Mouse (Mus musculus): ENCODE results near the gene Pcbp4. TPM values are rescaled to one million over a fixed set of nuclear protein-coding genes. Genes with fewer than 3 reads are reported as not detected.
A peak's percentile ranks its signal among the peaks of the same experiment; 100 is the strongest.

Pcbp4 gene
- polyA plus RNA-seq, 1 experiment from 2014 or later = 7.4 TPM

- Histone ChIP-seq H3K9me3 (replicated peaks) (no peaks in the 10 kb centered on the region), H3K36me3 (replicated peaks) (no peaks in the 10 kb centered on the region), H3K4me3 (replicated peaks) (no peak overlapping the region), H3K27ac (replicated peaks) (no peak overlapping the region), H3K4me2 (no peak overlapping the region), H3K27me3 (no peaks in the 10 kb centered on the region), H3K4me1 (replicated peaks) (peaks cover 47% of the 10 kb centered on the region), H3K9ac (no peak overlapping the region)
- WGBS (ENCODE audit: insufficient replicate concordance) = 4% methylated on average over 6 of the region's 6 CpGs
- no peak for ATAC-seq (ENCODE audit: insufficient read depth)
Observed at GRCm38 (mm10) chr9:106474456-106474855, 21.4 kb downstream of the Pcbp4 start.

DNA sequence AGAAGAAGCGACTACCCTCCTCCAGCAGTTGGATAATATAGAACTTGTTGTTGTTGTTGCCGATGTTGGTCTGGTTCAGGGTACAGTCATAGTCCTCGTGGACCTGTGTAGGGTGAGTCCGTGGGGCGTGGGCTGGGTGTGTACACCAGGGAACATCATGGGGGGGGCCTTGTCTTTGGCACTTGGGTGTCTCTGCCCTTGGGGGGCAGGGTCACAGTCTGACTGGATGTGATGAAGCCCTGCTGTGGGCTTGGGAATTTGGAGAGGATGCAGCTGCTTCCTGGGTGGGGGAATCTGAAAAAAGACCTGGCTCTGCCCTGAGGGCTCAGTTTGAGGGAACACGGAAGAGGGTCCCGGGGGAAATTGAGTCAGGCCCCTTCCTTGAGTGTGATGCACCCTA lies 22.0 kb downstream of the Pcbp4 start:
- H3K9ac ChIP-seq = no peak overlapping the region
- ATAC-seq (ENCODE audit: insufficient read depth) = no peak

GRCm38 (mm10) chr9:106475663-106476001 lies 22.5 kb downstream of the Pcbp4 start, which contains the start of gene Rrp9:
Gene Rrp9, plus strand, starts transcription at chr9:106475963.
- Histone ChIP-seq H3K9ac (no peak within 1 kb of the TSS), H3K4me2 (peak within 1 kb of the TSS; percentile 96), H3K27ac (replicated peaks) (peak within 1 kb of the TSS; percentile 14; the same call in 1 of the 2 replicates), H3K4me1 (replicated peaks) (peaks cover 43% of the 10 kb centered on the region), H3K9me3 (replicated peaks) (no peaks in the 10 kb centered on the region), H3K36me3 (replicated peaks) (peaks cover 5% of the 10 kb centered on the region; the same call in 1 of the 2 replicates), H3K27me3 (no peaks in the 10 kb centered on the region), H3K4me3 (replicated peaks) (peak within 1 kb of the TSS; percentile 68)
- no peak for ATAC-seq (ENCODE audit: insufficient read depth)
- 62% methylated on average over 10 of the region's 10 CpGs for WGBS (ENCODE audit: insufficient replicate concordance)

More for the DNA sequence above, 22.0 kb downstream of the Pcbp4 start:
- Histone ChIP-seq H3K27me3 (no peaks in the 10 kb centered on the region), H3K27ac (replicated peaks) (no peak overlapping the region), H3K9me3 (replicated peaks) (no peaks in the 10 kb centered on the region), H3K4me3 (replicated peaks) (no peak overlapping the region), H3K4me2 (peak overlapping the region; percentile 96), H3K4me1 (replicated peaks) (peaks cover 43% of the 10 kb centered on the region), H3K36me3 (replicated peaks) (no peaks in the 10 kb centered on the region)
- WGBS (ENCODE audit: insufficient replicate concordance) = 67% methylated on average over 7 of the region's 7 CpGs

- peaks cover 43% of the 10 kb centered on the region for H3K4me1 ChIP-seq (replicated peaks)
- H3K27me3 ChIP-seq = no peaks in the 10 kb centered on the region
- peak; percentile 6 for ATAC-seq (ENCODE audit: insufficient read depth)
- WGBS (ENCODE audit: insufficient replicate concordance) = 14% methylated on average over 16 of the region's 16 CpGs
- peak overlapping the region; percentile 14; the same call in 1 of the 2 replicates for H3K27ac ChIP-seq (replicated peaks)
- H3K9ac ChIP-seq = no peak overlapping the region
- peak overlapping the region; percentile 68 for H3K4me3 ChIP-seq (replicated peaks)
- no peaks in the 10 kb centered on the region for H3K9me3 ChIP-seq (replicated peaks)
- H3K4me2 ChIP-seq = peak overlapping the region; percentile 96
- peaks cover 11% of the 10 kb centered on the region; the same call in 1 of the 2 replicates for H3K36me3 ChIP-seq (replicated peaks)
Observed at GRCm38 (mm10) chr9:106476002-106476923, 23.2 kb downstream of the Pcbp4 start.

DNA sequence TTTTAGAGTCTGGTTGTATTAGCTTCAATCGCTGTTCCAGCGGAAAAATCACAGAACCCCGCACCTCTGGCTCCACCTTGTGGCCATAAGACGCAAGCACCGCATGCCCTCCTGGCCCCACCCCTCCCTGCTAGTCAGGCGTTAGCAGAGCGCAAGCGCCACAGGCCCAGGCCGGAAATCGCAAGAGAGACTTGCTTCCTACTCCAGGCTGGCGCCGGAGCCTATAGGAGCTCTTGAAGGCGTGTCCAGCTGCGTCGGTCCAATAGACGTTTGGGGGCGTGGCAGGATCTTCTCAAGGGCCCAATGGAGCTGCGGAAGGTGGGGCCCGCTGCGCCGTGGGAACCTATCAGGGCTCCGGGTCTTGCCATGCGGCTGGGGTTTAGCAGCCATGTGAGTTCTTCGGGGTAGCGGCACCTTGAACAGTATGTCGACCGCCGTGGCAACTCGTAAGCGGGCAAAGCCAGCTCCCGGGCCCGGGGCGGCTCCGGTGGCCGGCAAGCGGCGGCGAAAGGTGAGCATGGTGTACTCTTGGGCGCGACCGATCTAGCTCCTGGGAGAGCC lies 23.9 kb downstream of the Pcbp4 start, which contains the start of gene Parp3:
Parp3 (minus strand) TSS at position 26 of the 561 bp plus-strand sequence.
- Histone ChIP-seq H3K36me3 (replicated peaks) (peaks cover 18% of the 10 kb centered on the region; the same call in 1 of the 2 replicates), H3K4me1 (replicated peaks) (peaks cover 43% of the 10 kb centered on the region), H3K4me2 (peak within 1 kb of the TSS; percentile 96), H3K9me3 (replicated peaks) (no peaks in the 10 kb centered on the region), H3K4me3 (replicated peaks) (peak within 1 kb of the TSS; percentile 68), H3K9ac (peak within 1 kb of the TSS; percentile 47), H3K27me3 (no peaks in the 10 kb centered on the region), H3K27ac (replicated peaks) (peak within 1 kb of the TSS; percentile 14)
- under 1% methylated on average over 41 of the region's 41 CpGs for WGBS (ENCODE audit: insufficient replicate concordance)
- peak; percentile 99 for ATAC-seq (ENCODE audit: insufficient read depth)

DNA sequence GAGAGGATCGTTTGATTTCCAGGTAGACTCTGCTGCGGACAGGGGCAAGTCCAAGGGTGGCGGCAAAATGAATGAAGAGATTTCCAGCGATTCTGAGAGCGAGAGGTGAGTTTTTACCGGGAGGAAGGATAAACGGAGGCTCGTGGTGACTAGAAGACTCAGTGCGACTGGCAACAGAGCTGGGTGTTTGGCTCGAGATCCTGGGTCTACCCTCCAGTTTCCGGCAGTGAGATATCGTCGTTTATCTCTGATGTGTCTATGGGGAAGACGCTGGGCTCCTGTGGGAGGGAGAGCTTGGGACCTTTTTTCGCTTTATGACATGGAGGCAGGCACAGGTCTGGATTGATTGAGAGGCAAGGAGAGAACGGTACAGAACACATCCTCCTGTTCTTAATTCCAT lies 24.6 kb downstream of the Pcbp4 start:
- Histone ChIP-seq H3K9ac (peak overlapping the region; percentile 47), H3K4me1 (replicated peaks) (peaks cover 43% of the 10 kb centered on the region), H3K27me3 (no peaks in the 10 kb centered on the region), H3K27ac (replicated peaks) (peak overlapping the region; percentile 6; the same call in 1 of the 2 replicates), H3K4me2 (peak overlapping the region; percentile 96), H3K4me3 (replicated peaks) (peak overlapping the region; percentile 68), H3K36me3 (replicated peaks) (peaks cover 21% of the 10 kb centered on the region), H3K9me3 (replicated peaks) (no peaks in the 10 kb centered on the region)
- 1% methylated on average over 16 of the region's 16 CpGs for WGBS (ENCODE audit: insufficient replicate concordance)
- no peak for ATAC-seq (ENCODE audit: insufficient read depth)

GRCm38 (mm10) chr9:106478101-106478500 lies 25.0 kb downstream of the Pcbp4 start:
- peaks cover 43% of the 10 kb centered on the region for H3K4me1 ChIP-seq (replicated peaks)
- ATAC-seq (ENCODE audit: insufficient read depth) = no peak
- WGBS (ENCODE audit: insufficient replicate concordance) = 64% methylated on average over 9 of the region's 9 CpGs
- no peaks in the 10 kb centered on the region for H3K27me3 ChIP-seq
- H3K27ac ChIP-seq (replicated peaks) = no peak overlapping the region
- H3K4me2 ChIP-seq = peak overlapping the region; percentile 96
- H3K9ac ChIP-seq = peak overlapping the region; percentile 47
- H3K4me3 ChIP-seq (replicated peaks) = peak overlapping the region; percentile 68
- peaks cover 25% of the 10 kb centered on the region for H3K36me3 ChIP-seq (replicated peaks)
- H3K9me3 ChIP-seq (replicated peaks) = no peaks in the 10 kb centered on the region

DNA sequence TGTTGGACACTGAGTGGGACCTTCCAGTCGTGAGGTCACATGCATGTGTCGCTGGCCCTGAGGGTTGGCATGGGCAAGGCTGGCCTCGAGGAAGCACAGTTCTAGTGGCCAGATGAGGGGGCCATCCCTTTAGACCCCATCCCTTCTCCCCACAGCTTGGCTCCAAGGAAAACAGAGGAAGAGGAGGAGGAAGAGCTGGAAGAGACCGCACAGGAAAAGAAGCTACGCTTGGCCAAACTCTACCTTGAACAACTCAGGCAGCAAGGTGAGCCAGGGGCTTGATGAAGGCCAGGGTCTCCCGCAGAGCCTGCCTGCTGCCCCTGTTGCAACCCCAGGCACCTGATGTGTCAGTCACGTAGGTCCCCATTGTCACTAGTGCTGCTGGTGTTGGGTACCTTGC lies 27.4 kb downstream of the Pcbp4 start:
- Histone ChIP-seq H3K9ac (no peak overlapping the region), H3K9me3 (replicated peaks) (no peaks in the 10 kb centered on the region), H3K27ac (replicated peaks) (no peak overlapping the region), H3K27me3 (no peaks in the 10 kb centered on the region), H3K36me3 (replicated peaks) (peaks cover 47% of the 10 kb centered on the region), H3K4me1 (replicated peaks) (peaks cover 25% of the 10 kb centered on the region), H3K4me2 (no peak overlapping the region), H3K4me3 (replicated peaks) (no peak overlapping the region)
- no peak for ATAC-seq (ENCODE audit: insufficient read depth)
- WGBS (ENCODE audit: insufficient replicate concordance) = 74% methylated on average over 7 of the region's 7 CpGs

GRCm38 (mm10) chr9:106481075-106481474 lies 28.0 kb downstream of the Pcbp4 start:
- Histone ChIP-seq H3K4me3 (replicated peaks) (no peak overlapping the region), H3K4me1 (replicated peaks) (peaks cover 20% of the 10 kb centered on the region), H3K36me3 (replicated peaks) (peaks cover 49% of the 10 kb centered on the region), H3K27ac (replicated peaks) (no peak overlapping the region), H3K9ac (no peak overlapping the region), H3K9me3 (replicated peaks) (no peaks in the 10 kb centered on the region), H3K4me2 (no peak overlapping the region), H3K27me3 (no peaks in the 10 kb centered on the region)
- WGBS (ENCODE audit: insufficient replicate concordance) = 69% methylated on average over 15 of the region's 15 CpGs
- no peak for ATAC-seq (ENCODE audit: insufficient read depth)

GRCm38 (mm10) chr9:106481676-106482075 lies 28.6 kb downstream of the Pcbp4 start:
- Histone ChIP-seq H3K9ac (no peak overlapping the region), H3K9me3 (replicated peaks) (no peaks in the 10 kb centered on the region), H3K4me3 (replicated peaks) (no peak overlapping the region), H3K27ac (replicated peaks) (no peak overlapping the region), H3K4me1 (replicated peaks) (peaks cover 14% of the 10 kb centered on the region), H3K4me2 (no peak overlapping the region), H3K27me3 (no peaks in the 10 kb centered on the region), H3K36me3 (replicated peaks) (peaks cover 51% of the 10 kb centered on the region)
- WGBS (ENCODE audit: insufficient replicate concordance) = 76% methylated on average over 13 of the region's 13 CpGs
- no peak for ATAC-seq (ENCODE audit: insufficient read depth)

DNA sequence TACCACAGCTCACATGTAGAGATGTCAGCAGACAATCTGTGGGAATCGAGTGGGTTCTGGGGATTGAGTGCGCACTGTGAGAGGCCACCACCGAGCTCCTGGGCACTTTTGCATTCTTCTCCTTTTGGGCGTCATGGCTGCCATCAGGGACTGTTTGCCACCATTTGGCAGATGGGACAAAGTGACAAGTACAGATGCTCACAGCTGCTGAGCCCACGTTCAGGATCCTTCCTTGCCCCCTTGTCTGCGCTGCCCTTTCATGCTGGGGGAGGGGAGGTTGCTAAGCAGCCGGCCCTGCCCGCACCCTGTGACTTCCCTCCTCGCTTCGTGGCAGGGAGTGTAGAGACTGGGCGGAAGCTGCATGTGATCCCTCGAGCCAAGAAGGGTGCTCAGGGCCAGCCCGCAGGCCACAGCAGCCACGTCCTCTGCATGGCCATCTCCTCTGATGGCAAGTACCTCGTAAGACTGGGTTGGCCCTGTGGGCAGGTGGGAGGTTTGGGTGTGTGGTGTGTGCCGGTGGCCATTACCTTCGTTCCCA lies 29.6 kb downstream of the Pcbp4 start:
- no peak for ATAC-seq (ENCODE audit: insufficient read depth)
- Histone ChIP-seq H3K9ac (no peak overlapping the region), H3K4me1 (replicated peaks) (peaks cover 7% of the 10 kb centered on the region), H3K27me3 (no peaks in the 10 kb centered on the region), H3K4me2 (no peak overlapping the region), H3K27ac (replicated peaks) (no peak overlapping the region), H3K9me3 (replicated peaks) (no peaks in the 10 kb centered on the region), H3K4me3 (replicated peaks) (no peak overlapping the region), H3K36me3 (replicated peaks) (peaks cover 51% of the 10 kb centered on the region)
- WGBS (ENCODE audit: insufficient replicate concordance) = 72% methylated on average over 17 of the region's 17 CpGs

All from liver, embryonic 15.5 days (tissue).